Mouse (Mus musculus) CH12.LX (cell line): ENCODE measurements around the gene Aff2.

ENCODE experiments used
- CHD1 ChIP-seq: IDR thresholded peaks from 2 replicates; pipeline ENCODE4 v1.6.1; 2012; ENCODE audit warnings: low read depth, low read length, improper control_type of control experiment, inconsistent platforms
- CTCF ChIP-seq, 2 experiments: IDR thresholded peaks in 1 of 2; conservative IDR thresholded peaks in 1 of 2; 2 replicates each; pipeline ENCODE4 v1.5.1; 2011 to 2012; ENCODE audit warnings: low read depth in 2 of 2, low read length in 2 of 2, improper control_type of control experiment in 1 of 2, inconsistent platforms in 1 of 2, mild to moderate bottlenecking in 1 of 2, moderate library complexity in 1 of 2
- E2F4 ChIP-seq: IDR thresholded peaks from 2 replicates; pipeline ENCODE4 v1.6.1; 2011; ENCODE audit warnings: low read depth, low read length, improper control_type of control experiment; ENCODE audit not compliant: insufficient replicate concordance
- EP300 ChIP-seq: IDR thresholded peaks from 2 replicates; pipeline ENCODE4 v1.6.1; 2011; ENCODE audit warnings: low read length, improper control_type of control experiment
- GABPA ChIP-seq: IDR thresholded peaks from 2 replicates; pipeline ENCODE4 v1.6.1; 2012; ENCODE audit warnings: low read depth, low read length, improper control_type of control experiment, inconsistent platforms; ENCODE audit not compliant: insufficient replicate concordance
- IRF4 ChIP-seq: IDR thresholded peaks from 2 replicates; pipeline ENCODE4 v1.6.1; 2014; ENCODE audit warnings: low read depth, mild to moderate bottlenecking, inconsistent platforms, low read length, improper control_type of control experiment
- KAT2A ChIP-seq: IDR thresholded peaks from 2 replicates; pipeline ENCODE4 v1.6.1; 2012; ENCODE audit warnings: low read length, improper control_type of control experiment, inconsistent platforms; ENCODE audit not compliant: insufficient replicate concordance
- PAX5 ChIP-seq: IDR thresholded peaks from 2 replicates; pipeline ENCODE4 v1.6.1; 2012; ENCODE audit warnings: low read length, inconsistent platforms, mixed read lengths
- POLR2A ChIP-seq: IDR thresholded peaks from 2 replicates; pipeline ENCODE4 v1.6.1; 2011; ENCODE audit warnings: low read depth, mild to moderate bottlenecking, improper control_type of control experiment, low read length
- RAD21 ChIP-seq: IDR thresholded peaks from 2 replicates; pipeline ENCODE4 v1.6.1; 2011; ENCODE audit warnings: low read depth, mild to moderate bottlenecking, low read length, improper control_type of control experiment, moderate library complexity
- SIN3A ChIP-seq: IDR thresholded peaks from 2 replicates; pipeline ENCODE4 v1.6.1; 2012; ENCODE audit warnings: low read length, improper control_type of control experiment, inconsistent platforms
- USF1 ChIP-seq: IDR thresholded peaks from 2 replicates; pipeline ENCODE4 v1.6.1; 2014; ENCODE audit warnings: low read depth, mild to moderate bottlenecking, inconsistent platforms, low read length, improper control_type of control experiment
- ZC3H11A ChIP-seq: IDR thresholded peaks from 2 replicates; pipeline ENCODE4 v1.6.1; 2012; ENCODE audit warnings: low read depth, mild to moderate bottlenecking, inconsistent platforms, low read length, improper control_type of control experiment
- ZKSCAN1 ChIP-seq: IDR thresholded peaks from 2 replicates; pipeline ENCODE4 v1.6.1; 2012; ENCODE audit warnings: low read depth, inconsistent platforms, low read length, improper control_type of control experiment, borderline replicate concordance

DNA sequence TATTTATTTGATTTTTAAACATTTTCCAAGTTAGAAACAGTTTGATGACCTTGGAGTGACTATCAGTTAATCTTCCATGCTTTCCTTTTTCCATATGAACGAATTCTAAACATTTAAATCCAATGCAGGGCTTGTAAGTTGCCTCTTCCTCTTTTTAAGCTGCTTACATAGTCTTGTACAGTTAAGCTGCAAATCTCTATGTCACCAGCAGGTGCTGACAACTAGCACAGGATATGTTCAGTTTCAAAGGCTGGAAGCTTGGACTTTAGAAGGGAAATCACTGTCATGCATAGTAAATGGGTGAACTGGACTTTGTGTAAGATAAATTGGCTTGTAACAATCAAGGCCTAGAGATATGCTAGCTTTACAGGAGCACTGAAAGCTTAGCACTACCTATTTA, 29.6 kb downstream of the Aff2 start:
- no peak for TF ChIP-seq CTCF (conservative IDR thresholded peaks at IDR 0.05 in 1 of 2, IDR thresholded peaks at IDR 0.05 in 1 of 2; ENCODE audit: low read depth in 2 of 2, low read length in 2 of 2)
- no peak for TF ChIP-seq POLR2A
- TF ChIP-seq E2F4, result no peak
- TF ChIP-seq CHD1, result no peak
- TF ChIP-seq GABPA, result no peak
- TF ChIP-seq EP300, result no peak
- no peak for TF ChIP-seq KAT2A
- TF ChIP-seq SIN3A, result no peak
- TF ChIP-seq PAX5, result no peak
- no peak for TF ChIP-seq ZC3H11A
- no peak for TF ChIP-seq ZKSCAN1
- no peak for TF ChIP-seq IRF4
- TF ChIP-seq USF1, result no peak
- TF ChIP-seq RAD21, result no peak
